Comparison of ENCODE assay signal across 22 mouse cellular contexts in the genomic region with DNA sequence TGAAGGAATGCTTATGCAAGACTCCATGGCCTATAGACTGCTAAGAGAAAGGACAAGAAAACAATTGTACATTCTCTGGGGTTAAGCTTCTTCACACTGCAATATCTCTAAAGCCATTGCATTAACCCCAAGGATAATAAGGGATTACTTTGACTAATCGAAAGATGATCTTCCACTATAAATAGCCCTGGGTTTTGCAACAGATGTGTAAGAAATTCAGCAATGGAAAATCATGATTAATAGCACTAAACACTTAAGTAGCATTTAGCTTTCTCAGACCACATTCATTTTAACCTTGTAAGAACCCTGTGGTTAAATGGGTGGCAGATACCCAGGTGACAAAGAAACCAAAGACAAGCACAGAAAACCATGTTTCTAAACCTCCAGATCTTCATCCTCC.
"Had no signal": no experiment of that assay in that cellular context is flagged by ENCODE, and none has a peak within 500 bp of the region (broad histone marks: within the 10 kb centered on the region; RNA-seq: fewer than 3 reads in every experiment).

No protein-coding gene starts in this region.

- H3K9me3 ChIP-seq: heart, embryonic 13.5 days; heart, embryonic 15.5 days; hindbrain, embryonic 13.5 days; hindbrain, embryonic 15.5 days; limb, embryonic 10.5 days; limb, embryonic 12.5 days had no signal

- H3K9ac ChIP-seq: heart, embryonic 13.5 days; heart, embryonic 15.5 days; hindbrain, embryonic 13.5 days; hindbrain, embryonic 15.5 days; limb, embryonic 12.5 days had no signal

- H3K4me2 ChIP-seq: heart, embryonic 11.5 days; heart, embryonic 13.5 days; heart, embryonic 15.5 days; hindbrain, embryonic 13.5 days; hindbrain, embryonic 15.5 days; limb, embryonic 12.5 days had no signal

- DNase-seq: gastrocnemius, postnatal 14 days; gastrocnemius, postnatal 36 days; heart, adult 11 months; heart, adult 2 months; heart, postnatal 14 days; heart, postnatal 36 days; kidney, adult 18-20 months; kidney, adult 8-10 months; kidney, postnatal 10 days; kidney, postnatal 25 days; kidney, postnatal 4 days; liver had no signal

- H3K4me3 ChIP-seq: heart, adult 2 months; heart, embryonic 13.5 days; heart, embryonic 15.5 days; hindbrain, embryonic 13.5 days; hindbrain, embryonic 15.5 days; layer of hippocampus, adult 2 months; left cerebral cortex, adult 2 months; limb, embryonic 10.5 days; limb, embryonic 12.5 days had no signal

- H3K4me1 ChIP-seq: heart, embryonic 13.5 days; heart, embryonic 15.5 days; hindbrain, embryonic 13.5 days; hindbrain, embryonic 15.5 days; limb, embryonic 10.5 days; limb, embryonic 12.5 days had no signal

- H3K27ac ChIP-seq: heart, adult 2 months; heart, embryonic 13.5 days; heart, embryonic 15.5 days; hindbrain, embryonic 13.5 days; hindbrain, embryonic 15.5 days; hindbrain, postnatal 0 days; layer of hippocampus, adult 2 months; left cerebral cortex, adult 2 months; limb, embryonic 10.5 days; limb, embryonic 12.5 days had no signal

- H3K36me3 ChIP-seq: heart, embryonic 13.5 days; heart, embryonic 15.5 days; hindbrain, embryonic 13.5 days; hindbrain, embryonic 15.5 days; limb, embryonic 10.5 days; limb, embryonic 12.5 days had no signal

- H3K27me3 ChIP-seq: heart, embryonic 13.5 days; heart, embryonic 15.5 days; hindbrain, embryonic 13.5 days; hindbrain, embryonic 15.5 days; limb, embryonic 12.5 days had no signal
